25 mouse cellular contexts compared by ENCODE assay signal in the genomic region with DNA sequence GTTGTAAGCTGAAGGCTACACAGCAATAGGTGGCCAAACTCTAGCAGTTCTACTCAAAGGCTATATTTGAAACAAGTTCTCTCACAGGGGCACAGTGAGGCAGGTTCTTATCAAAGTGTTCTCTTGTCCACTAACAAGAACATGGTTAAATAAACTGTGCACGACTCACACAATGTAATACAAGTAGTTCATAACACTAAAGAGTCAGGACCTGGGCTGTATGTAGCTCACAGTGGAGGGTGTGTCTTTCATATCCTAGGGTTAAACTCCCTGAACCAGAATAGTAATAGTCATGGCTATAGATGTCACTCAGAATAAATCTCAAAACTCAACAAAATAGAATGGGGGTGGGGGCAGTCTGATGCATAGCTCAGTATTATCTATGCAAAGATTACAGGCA.
DNase-seq lines count a peak whose midpoint lies in the region; ATAC-seq and TF ChIP-seq lines count a peak whose summit lies in the region.
"Had no signal": no experiment of that assay in that cellular context is flagged by ENCODE, and none has a peak within 500 bp of the region (broad histone marks: within the 10 kb centered on the region; RNA-seq: fewer than 3 reads in every experiment).

No protein-coding gene starts in this region.

- peaks cover 9% of the 10 kb centered on the region for H3K9me3 ChIP-seq in heart, embryonic 16.5 days (replicated peaks; ENCODE audit: control insufficient read depth, low read length)
- 0 out of 2 replicates have a peak, but pooled peaks cover 6% of the 10 kb centered on the region for H3K9me3 ChIP-seq in heart, embryonic 12.5 days (replicated peaks)
- H3K9me3 ChIP-seq in lung, postnatal 0 days (ENCODE audit: low read length) = no peaks in the 10 kb centered on the region; the same call in 1 of the 2 replicates
- no peaks in the 10 kb centered on the region for H3K9me3 ChIP-seq in intestine, postnatal 0 days (ENCODE audit: control insufficient read depth)
- H3K9me3 ChIP-seq in stomach, postnatal 0 days (ENCODE audit: control insufficient read depth, low read length) = 0 out of 2 replicates have a peak, but pooled peaks cover 6% of the 10 kb centered on the region
- H3K9me3 ChIP-seq: G1E; heart, embryonic 10.5 days; hindbrain, embryonic 12.5 days; hindbrain, embryonic 15.5 days had no signal

- H3K4me3 ChIP-seq in heart, embryonic 16.5 days (ENCODE audit: low read length) = no peak overlapping the region
- H3K4me3 ChIP-seq in heart, embryonic 12.5 days = no peak overlapping the region
- no peak overlapping the region for H3K4me3 ChIP-seq in lung, postnatal 0 days (ENCODE audit: low read depth, low read length)
- H3K4me3 ChIP-seq in intestine, postnatal 0 days (ENCODE audit: low read depth, low read length) = no peak overlapping the region
- no peak overlapping the region for H3K4me3 ChIP-seq in stomach, postnatal 0 days (ENCODE audit: low read depth, low read length)
- H3K4me3 ChIP-seq: forebrain, embryonic 10.5 days; forebrain, embryonic 13.5 days; gastrocnemius, adult 2 months; heart, embryonic 10.5 days; hindbrain, embryonic 12.5 days; hindbrain, embryonic 15.5 days had no signal

- peak overlapping the region; percentile 83 for H3K27ac ChIP-seq in heart, embryonic 16.5 days (ENCODE audit: low read length)
- H3K27ac ChIP-seq in heart, embryonic 12.5 days (ENCODE audit: poor library complexity, severe bottlenecking) = no peak overlapping the region
- no peak overlapping the region for H3K27ac ChIP-seq in lung, postnatal 0 days (ENCODE audit: low read length)
- peak overlapping the region; percentile 46; the same call in 1 of the 2 replicates for H3K27ac ChIP-seq in intestine, postnatal 0 days (ENCODE audit: low read depth, low read length)
- peak overlapping the region; percentile 24; the same call in 1 of the 2 replicates for H3K27ac ChIP-seq in stomach, postnatal 0 days (replicated peaks)
- H3K27ac ChIP-seq: forebrain, embryonic 10.5 days; forebrain, embryonic 13.5 days; gastrocnemius, adult 2 months; heart, embryonic 10.5 days; hindbrain, embryonic 12.5 days; hindbrain, embryonic 15.5 days had no signal

- H3K27me3 ChIP-seq in heart, embryonic 16.5 days (ENCODE audit: control insufficient read depth, insufficient read depth, low read length) = no peaks in the 10 kb centered on the region
- no peaks in the 10 kb centered on the region; the same call in 1 of the 2 replicates for H3K27me3 ChIP-seq in heart, embryonic 12.5 days (replicated peaks)
- H3K27me3 ChIP-seq in lung, postnatal 0 days (replicated peaks; ENCODE audit: insufficient read depth, low read length) = no peaks in the 10 kb centered on the region
- H3K27me3 ChIP-seq in intestine, postnatal 0 days (replicated peaks; ENCODE audit: control insufficient read depth, insufficient read depth, low read length) = no peaks in the 10 kb centered on the region
- H3K27me3 ChIP-seq in stomach, postnatal 0 days (ENCODE audit: control insufficient read depth, insufficient read depth, low read length) = no peaks in the 10 kb centered on the region
- H3K27me3 ChIP-seq: CH12.LX; forebrain, embryonic 13.5 days; hindbrain, embryonic 12.5 days; hindbrain, embryonic 15.5 days had no signal

- ATAC-seq in heart, embryonic 16.5 days (replicated peaks; ENCODE audit: extremely low read depth, insufficient read depth, low FRiP score) = peak; percentile 38; the same call in 1 of the 2 replicates
- ATAC-seq in heart, embryonic 12.5 days (ENCODE audit: insufficient number of reproducible peaks, low FRiP score) = no peak
- no peak for ATAC-seq in lung, postnatal 0 days
- no peak for ATAC-seq in intestine, postnatal 0 days
- no peak for ATAC-seq in stomach, postnatal 0 days (ENCODE audit: low FRiP score, low TSS enrichment)
- ATAC-seq: forebrain, embryonic 13.5 days; forebrain, embryonic 16.5 days had no signal

- no peak for TF ChIP-seq CTCF in lung, postnatal 0 days (IDR thresholded peaks at IDR 0.05)
- no peak for TF ChIP-seq CTCF in intestine, postnatal 0 days (IDR thresholded peaks at IDR 0.05; ENCODE audit: low read depth)
- no peak for TF ChIP-seq CTCF in stomach, postnatal 0 days (IDR thresholded peaks at IDR 0.05; ENCODE audit: low read depth)

- no peaks in the 10 kb centered on the region for H3K36me3 ChIP-seq in heart, embryonic 16.5 days (ENCODE audit: control insufficient read depth, insufficient read depth)
- no peaks in the 10 kb centered on the region for H3K36me3 ChIP-seq in heart, embryonic 12.5 days
- no peaks in the 10 kb centered on the region for H3K36me3 ChIP-seq in lung, postnatal 0 days (ENCODE audit: insufficient read depth, low read length)
- no peaks in the 10 kb centered on the region for H3K36me3 ChIP-seq in intestine, postnatal 0 days (ENCODE audit: control insufficient read depth, insufficient read depth)
- no peaks in the 10 kb centered on the region for H3K36me3 ChIP-seq in stomach, postnatal 0 days (ENCODE audit: control insufficient read depth, insufficient read depth, low read length)
- H3K36me3 ChIP-seq: forebrain, embryonic 10.5 days; G1E; heart, embryonic 10.5 days; hindbrain, embryonic 12.5 days; hindbrain, embryonic 15.5 days had no signal

- 0 out of 2 replicates have a peak, but pooled peaks have one; percentile 34 for TF ChIP-seq EP300 in lung, postnatal 0 days (IDR thresholded peaks at IDR 0.05)
- TF ChIP-seq EP300 in stomach, postnatal 0 days (optimal IDR thresholded peaks at IDR 0.05) = no peak

- no peak overlapping the region for H3K9ac ChIP-seq in heart, embryonic 16.5 days (ENCODE audit: low read length)
- no peak overlapping the region for H3K9ac ChIP-seq in heart, embryonic 12.5 days
- H3K9ac ChIP-seq in lung, postnatal 0 days (replicated peaks; ENCODE audit: low read depth) = no peak overlapping the region
- no peak overlapping the region for H3K9ac ChIP-seq in intestine, postnatal 0 days (ENCODE audit: low read depth, low read length)
- H3K9ac ChIP-seq in stomach, postnatal 0 days (ENCODE audit: low read length) = no peak overlapping the region
- H3K9ac ChIP-seq: forebrain, embryonic 13.5 days; hindbrain, embryonic 12.5 days; hindbrain, embryonic 15.5 days had no signal

- WGBS in heart, embryonic 16.5 days = 22% methylated on average over 1 of the region's 1 CpGs
- WGBS in heart, embryonic 12.5 days = 31% methylated on average over 1 of the region's 1 CpGs
- WGBS in lung, postnatal 0 days = 8% methylated on average over 1 of the region's 1 CpGs
- WGBS in intestine, postnatal 0 days = 23% methylated on average over 1 of the region's 1 CpGs
- 22% methylated on average over 1 of the region's 1 CpGs for WGBS in stomach, postnatal 0 days

- H3K4me1 ChIP-seq in heart, embryonic 16.5 days (ENCODE audit: control insufficient read depth, insufficient read depth, low read length) = peaks cover 40% of the 10 kb centered on the region
- H3K4me1 ChIP-seq in heart, embryonic 12.5 days (replicated peaks) = peaks cover 42% of the 10 kb centered on the region
- peaks cover 8% of the 10 kb centered on the region; the same call in 1 of the 2 replicates for H3K4me1 ChIP-seq in lung, postnatal 0 days (ENCODE audit: insufficient read depth, low read depth, low read length)
- H3K4me1 ChIP-seq in intestine, postnatal 0 days (replicated peaks; ENCODE audit: control insufficient read depth, insufficient read depth, low read length) = peaks cover 14% of the 10 kb centered on the region
- 0 out of 2 replicates have a peak, but pooled peaks cover 5% of the 10 kb centered on the region for H3K4me1 ChIP-seq in stomach, postnatal 0 days (replicated peaks; ENCODE audit: control insufficient read depth, insufficient read depth)

- peak; percentile 43 for DNase-seq in lung, postnatal 0 days (ENCODE audit: low spot score)
- DNase-seq in lung, postnatal 25 days (ENCODE audit: low spot score) = no peak
- no peak for DNase-seq in stomach, postnatal 0 days (ENCODE audit: low spot score)
- DNase-seq in kidney, adult 8-10 months = no peak
- DNase-seq: adrenal gland, adult 2 months; adrenal gland, postnatal 14 days; B cell, adult 2 months; cerebellum, adult 11-12 months; cerebellum, adult 8-10 months; cerebellum, postnatal 10 days; cerebellum, postnatal 36 days; embryo, embryonic 11 days; gastrocnemius, postnatal 14 days had no signal

- H3K4me2 ChIP-seq in heart, embryonic 16.5 days (ENCODE audit: low read depth, low read length) = no peak overlapping the region
- H3K4me2 ChIP-seq in heart, embryonic 12.5 days = no peak overlapping the region
- H3K4me2 ChIP-seq in lung, postnatal 0 days (replicated peaks; ENCODE audit: low read depth, low read length) = no peak overlapping the region
- H3K4me2 ChIP-seq in intestine, postnatal 0 days (replicated peaks; ENCODE audit: low read depth) = no peak overlapping the region
- no peak overlapping the region for H3K4me2 ChIP-seq in stomach, postnatal 0 days (replicated peaks; ENCODE audit: low read depth)
- H3K4me2 ChIP-seq: forebrain, embryonic 13.5 days; hindbrain, embryonic 12.5 days; hindbrain, embryonic 15.5 days had no signal

Comparison
In these comparisons a context has a peak if more than half of its experiments do, and no peak if none do; other contexts are left out.
1. H3K27ac ChIP-seq: peak in heart, embryonic 16.5 days (single experiment), intestine, postnatal 0 days (single experiment) and stomach, postnatal 0 days (single experiment); none in heart, embryonic 12.5 days (single experiment) and lung, postnatal 0 days (single experiment).